Mouse (Mus musculus) lung, embryonic 14.5 days (tissue): ENCODE measurements around the gene Spp2. TPM values are rescaled to one million over a fixed set of nuclear protein-coding genes. Genes with fewer than 3 reads are reported as not detected.
A peak's percentile ranks its signal among the peaks of the same experiment; 100 is the strongest.

ENCODE experiments used
- ATAC-seq: fragments of 200-750 bp; cut with Nextera tagmentation; 2 replicates; pipeline ENCODE4 v1.8.0; 2017; ENCODE audit warnings: mild to moderate bottlenecking, moderate TSS enrichment, moderate library complexity; ENCODE audit not compliant: insufficient read depth
- DNase-seq: peaks from one replicate; pipeline ENCODE4 v3.0.0-alpha.2; 2015
- H3K27ac ChIP-seq: fragments of 300-500 bp; sonication (generic); 2 replicates; pipeline ENCODE4 v1.5.1; 2014; ENCODE audit warnings: low read depth, mild to moderate bottlenecking, moderate library complexity
- H3K27me3 ChIP-seq: fragments of 300-500 bp; sonication (generic); 2 replicates; pipeline ENCODE4 v1.6.1; 2014; ENCODE audit warnings: low read length, control low read depth; ENCODE audit not compliant: insufficient read depth
- H3K36me3 ChIP-seq: fragments of 300-500 bp; sonication (generic); 2 replicates; pipeline ENCODE4 v1.6.1; 2014; ENCODE audit warnings: control low read depth; ENCODE audit not compliant: insufficient read depth
- H3K4me1 ChIP-seq: fragments of 300-500 bp; sonication (generic); 2 replicates; pipeline ENCODE4 v1.6.1; 2014; ENCODE audit warnings: antibody characterized with exemption, control low read depth; ENCODE audit not compliant: insufficient read depth
- H3K4me2 ChIP-seq: fragments of 300-500 bp; sonication (generic); 2 replicates; pipeline ENCODE4 v1.6.1; 2014; ENCODE audit warnings: mild to moderate bottlenecking
- H3K4me3 ChIP-seq: fragments of 300-500 bp; sonication (generic); 2 replicates; pipeline ENCODE4 v1.5.1; 2014; ENCODE audit warnings: low read depth, low read length
- H3K9ac ChIP-seq: fragments of 300-500 bp; sonication (generic); 2 replicates; pipeline ENCODE4 v1.6.1; 2014
- H3K9me3 ChIP-seq: fragments of 300-500 bp; sonication (generic); 2 replicates; pipeline ENCODE4 v1.6.1; 2016; ENCODE audit warnings: low read depth, low read length, control low read depth
- CTCF ChIP-seq: IDR thresholded peaks from 2 replicates; pipeline ENCODE4 v1.5.1; 2016; ENCODE audit warnings: antibody characterized with exemption, low read depth
- WGBS: fragments of 180-500 bp; shearing (Covaris S2); extraction: QIAGEN DNeasy Blood & Tissue Kit; methylation state at CpG from one replicate; pipeline ENCODE4 v1.1.7; 2014; 5-methylcytosine and 5-hydroxymethylcytosine counted together
- polyA plus RNA-seq: library from polyadenylated mRNA; unstranded; fragments of >200 nt; fragmentation: Nextera tagmentation; extraction: Ambion mirVana; gene quantifications from 2 replicates; pipeline ENCODE4 v1.2.1, GENCODE M21; 2014

The Spp2 gene
- polyA plus RNA-seq, 1 experiment from 2014 or later, result 0.37 TPM

- no peaks in the 10 kb centered on the region for H3K36me3 ChIP-seq
- peak; percentile 88 for TF ChIP-seq CTCF
- 51% methylated on average over 14 of the region's 14 CpGs for WGBS
- no peaks in the 10 kb centered on the region for H3K27me3 ChIP-seq
- no peak overlapping the region for H3K27ac ChIP-seq
- H3K4me3 ChIP-seq, result no peak overlapping the region
- H3K4me1 ChIP-seq, result 0 out of 2 replicates have a peak, but pooled peaks cover 4% of the 10 kb centered on the region
- peak; percentile 89 for DNase-seq
- no peak overlapping the region for H3K4me2 ChIP-seq
- no peak overlapping the region for H3K9ac ChIP-seq
- ATAC-seq, result peak; percentile 81; the same call in 1 of the 2 replicates
- no peaks in the 10 kb centered on the region for H3K9me3 ChIP-seq
Observed at GRCm38 (mm10) chr1:88456451-88457072, 49.8 kb downstream of the Spp2 start.

- WGBS, result 87% methylated on average over 4 of the region's 4 CpGs
- H3K4me2 ChIP-seq, result no peak overlapping the region
- no peaks in the 10 kb centered on the region for H3K27me3 ChIP-seq
- ATAC-seq (no peak), DNase-seq (no peak)
- H3K4me3 ChIP-seq, result no peak overlapping the region
- peaks cover 9% of the 10 kb centered on the region; the same call in 1 of the 2 replicates for H3K4me1 ChIP-seq
- H3K27ac ChIP-seq, result no peak overlapping the region
- no peaks in the 10 kb centered on the region for H3K36me3 ChIP-seq
- no peak overlapping the region for H3K9ac ChIP-seq
- no peak for TF ChIP-seq CTCF
- no peaks in the 10 kb centered on the region for H3K9me3 ChIP-seq
Observed at GRCm38 (mm10) chr1:88459196-88459595, 52.4 kb downstream of the Spp2 start.

GRCm38 (mm10) chr1:88459655-88460054 lies 52.9 kb downstream of the Spp2 start:
- Histone ChIP-seq H3K27me3 (no peaks in the 10 kb centered on the region), H3K4me2 (no peak overlapping the region), H3K9ac (no peak overlapping the region), H3K4me1 (peaks cover 9% of the 10 kb centered on the region; the same call in 1 of the 2 replicates), H3K4me3 (no peak overlapping the region), H3K9me3 (no peaks in the 10 kb centered on the region), H3K36me3 (no peaks in the 10 kb centered on the region), H3K27ac (no peak overlapping the region)
- ATAC-seq (no peak), DNase-seq (no peak)
- 76% methylated on average over 5 of the region's 5 CpGs for WGBS
- TF ChIP-seq CTCF, result no peak

DNA sequence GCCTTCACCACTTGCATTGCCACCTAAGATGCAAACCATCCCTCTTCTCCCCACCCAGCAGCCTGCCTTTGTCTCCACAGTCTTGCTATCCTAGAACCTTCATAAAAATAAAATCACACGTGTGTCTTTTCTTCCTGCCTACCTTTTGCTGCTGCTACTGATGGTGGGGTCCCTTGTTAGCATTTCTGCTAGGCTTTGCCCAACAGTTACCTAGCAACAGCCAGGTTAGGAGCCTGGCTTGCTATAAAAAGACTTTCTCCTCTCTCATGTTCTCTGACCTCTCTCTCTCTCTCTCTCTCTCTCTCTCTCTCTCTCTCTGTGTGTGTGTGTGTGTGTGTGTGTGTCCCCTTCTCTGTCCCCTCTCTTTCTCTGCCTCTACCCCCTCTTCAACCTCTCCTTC lies 54.3 kb downstream of the Spp2 start:
- H3K36me3 ChIP-seq, result no peaks in the 10 kb centered on the region
- TF ChIP-seq CTCF, result no peak
- ATAC-seq (no peak), DNase-seq (no peak)
- WGBS, result 29% methylated on average over 1 of the region's 1 CpGs
- no peaks in the 10 kb centered on the region for H3K27me3 ChIP-seq
- peaks cover 6% of the 10 kb centered on the region; the same call in 1 of the 2 replicates for H3K4me1 ChIP-seq
- no peak overlapping the region for H3K27ac ChIP-seq
- H3K9ac ChIP-seq, result no peak overlapping the region
- no peak overlapping the region for H3K4me2 ChIP-seq
- H3K4me3 ChIP-seq, result no peak overlapping the region
- no peaks in the 10 kb centered on the region for H3K9me3 ChIP-seq

DNA sequence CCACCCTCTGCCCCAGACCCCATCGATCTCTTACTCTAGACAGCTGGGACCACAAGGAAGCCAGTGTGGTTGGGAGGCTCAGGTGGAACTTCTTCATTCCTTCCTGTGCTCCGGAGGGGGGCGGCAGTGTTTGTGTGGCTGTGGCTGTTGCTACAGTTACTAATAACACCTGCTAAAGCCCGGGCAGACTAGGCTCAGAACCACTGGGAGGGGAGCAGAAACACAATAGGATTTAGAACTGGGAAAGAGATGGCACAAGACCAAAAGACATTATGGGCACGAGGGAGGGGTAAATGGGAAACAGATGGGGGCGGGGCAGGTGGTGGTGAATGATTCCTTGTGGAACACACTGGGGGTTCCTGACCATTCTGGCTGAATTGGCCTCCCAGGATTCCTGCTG lies 55.7 kb downstream of the Spp2 start:
- no peaks in the 10 kb centered on the region for H3K27me3 ChIP-seq
- DNase-seq (no peak), ATAC-seq (no peak)
- H3K9me3 ChIP-seq, result no peaks in the 10 kb centered on the region
- TF ChIP-seq CTCF, result no peak
- H3K4me1 ChIP-seq, result peaks cover 6% of the 10 kb centered on the region; the same call in 1 of the 2 replicates
- H3K27ac ChIP-seq, result peak overlapping the region; percentile 70
- WGBS, result 40% methylated on average over 6 of the region's 6 CpGs
- no peak overlapping the region for H3K4me3 ChIP-seq
- no peaks in the 10 kb centered on the region for H3K36me3 ChIP-seq
- no peak overlapping the region for H3K4me2 ChIP-seq
- no peak overlapping the region for H3K9ac ChIP-seq

DNA sequence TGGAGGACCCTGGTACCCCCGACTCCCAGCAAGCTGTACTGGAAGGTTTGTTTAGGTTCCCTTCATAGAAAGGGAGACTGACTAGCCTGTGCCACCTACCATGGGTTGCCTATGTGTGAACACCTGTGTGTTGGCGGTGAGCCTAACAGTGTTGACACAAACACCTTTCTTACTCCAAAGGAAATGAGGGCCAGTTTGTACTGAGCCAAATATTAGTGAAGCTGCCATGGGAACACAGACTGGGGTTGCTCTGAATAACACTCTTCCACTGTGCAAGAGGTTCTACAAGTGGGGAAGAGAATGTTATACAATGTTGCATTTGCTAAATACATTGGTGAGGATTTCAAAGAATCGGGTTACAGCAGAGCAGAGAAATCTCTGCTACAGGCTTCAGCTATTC lies 56.5 kb downstream of the Spp2 start:
- peak; percentile 60 for ATAC-seq
- peak overlapping the region; percentile 70 for H3K27ac ChIP-seq
- WGBS, result 59% methylated on average over 3 of the region's 3 CpGs

GRCm38 (mm10) chr1:88464109-88464905 lies 57.5 kb downstream of the Spp2 start:
- Histone ChIP-seq H3K9me3 (no peaks in the 10 kb centered on the region), H3K9ac (no peak overlapping the region), H3K4me1 (peaks cover 6% of the 10 kb centered on the region; the same call in 1 of the 2 replicates), H3K4me2 (no peak overlapping the region), H3K27me3 (no peaks in the 10 kb centered on the region), H3K4me3 (no peak overlapping the region), H3K27ac (no peak overlapping the region), H3K36me3 (no peaks in the 10 kb centered on the region)
- no peak for TF ChIP-seq CTCF
- 62% methylated on average over 6 of the region's 6 CpGs for WGBS
- ATAC-seq, result no peak
- no peak for DNase-seq

More for the DNA sequence above, 56.5 kb downstream of the Spp2 start:
- TF ChIP-seq CTCF, result no peak
- Histone ChIP-seq H3K9ac (no peak overlapping the region), H3K27me3 (no peaks in the 10 kb centered on the region), H3K9me3 (no peaks in the 10 kb centered on the region), H3K4me1 (peaks cover 6% of the 10 kb centered on the region; the same call in 1 of the 2 replicates), H3K4me2 (no peak overlapping the region), H3K36me3 (no peaks in the 10 kb centered on the region), H3K4me3 (no peak overlapping the region)
- DNase-seq, result peak; percentile 54
